In genomic region chr7:63855283-63855682, GRCm38 (mm10) we compare ENCODE assay signal across 9 mouse cellular contexts.
DNase-seq lines count a peak whose midpoint lies in the region; ATAC-seq and TF ChIP-seq lines count a peak whose summit lies in the region.
"Had no signal": no experiment of that assay in that cellular context is flagged by ENCODE, and none has a peak within 500 bp of the region (broad histone marks: within the 10 kb centered on the region; RNA-seq: fewer than 3 reads in every experiment).

No protein-coding gene starts in this region.

- H3K36me3 ChIP-seq in C2C12 (ENCODE audit: control insufficient read depth, insufficient read depth) (no peaks in the 10 kb centered on the region), ES-Bruce4 (ENCODE audit: control insufficient read depth, insufficient read depth, low read length, poor library complexity, severe bottlenecking) (no peaks in the 10 kb centered on the region)
- no peaks in the 10 kb centered on the region for H3K36me3 ChIP-seq in small intestine, adult 2 months (ENCODE audit: control insufficient read depth, insufficient read depth, low read length)
- H3K36me3 ChIP-seq: liver, embryonic 15.5 days had no signal

- TF ChIP-seq EP300 in ES-Bruce4 (IDR thresholded peaks at IDR 0.05; ENCODE audit: insufficient read depth, low read depth, low read length): no peak

- DNase-seq in cerebellum, adult 11-12 months: peak; percentile 70
- DNase-seq in gastrocnemius, postnatal 14 days: peak; percentile 83
- peak; percentile 43 to 67 for DNase-seq in layer of hippocampus, adult 8-10 months (ENCODE audit: low spot score in 2 of 2)
- DNase-seq in lung, postnatal 14 days: peak; percentile 93

- TF ChIP-seq CTCF in C2C12 (IDR thresholded peaks at IDR 0.05; ENCODE audit: control insufficient read depth, insufficient read depth, insufficient read length) (peak; percentile 55), ES-Bruce4 (IDR thresholded peaks at IDR 0.05; ENCODE audit: low read depth, low read length) (peak; percentile 80)
- TF ChIP-seq CTCF in small intestine, adult 2 months (IDR thresholded peaks at IDR 0.05; ENCODE audit: extremely low read depth, insufficient read length, insufficient replicate concordance, low read depth, low read length): peak; percentile 94; the same call in 1 of the 2 replicates

- H3K27ac ChIP-seq in ES-Bruce4 (ENCODE audit: insufficient read depth, low read length): no peak overlapping the region
- H3K27ac ChIP-seq in small intestine, adult 2 months (ENCODE audit: insufficient read depth, low read depth, low read length): no peak overlapping the region
- H3K27ac ChIP-seq: liver, embryonic 15.5 days had no signal

- H3K79me3 ChIP-seq in C2C12 (ENCODE audit: low read depth): no peaks in the 10 kb centered on the region

- ATAC-seq in erythroid progenitor cell, adult 5-6 weeks (replicated peaks; ENCODE audit: low FRiP score, poor library complexity, severe bottlenecking): no peak

- WGBS in small intestine, adult 2 months: 39% methylated on average over 4 of the region's 4 CpGs

- H3K4me1 ChIP-seq in ES-Bruce4 (ENCODE audit: control insufficient read depth, insufficient read depth, low read length): no peaks in the 10 kb centered on the region
- H3K4me1 ChIP-seq in small intestine, adult 2 months (ENCODE audit: control insufficient read depth, insufficient read depth, insufficient read length, low read length): peaks cover 11% of the 10 kb centered on the region; the same call in 1 of the 2 replicates

- no peak for TF ChIP-seq POLR2A in ES-Bruce4 (IDR thresholded peaks at IDR 0.05; ENCODE audit: insufficient read depth, low read length)
- no peak for TF ChIP-seq POLR2A in small intestine, adult 2 months (IDR thresholded peaks at IDR 0.05; ENCODE audit: low read depth, low read length)

- no peaks in the 10 kb centered on the region for H3K9me3 ChIP-seq in ES-Bruce4 (replicated peaks; ENCODE audit: control insufficient read depth, insufficient read depth, low read length, poor library complexity, severe bottlenecking)
- H3K9me3 ChIP-seq: liver, embryonic 15.5 days had no signal

- no peak overlapping the region for H3K9ac ChIP-seq in ES-Bruce4 (ENCODE audit: low read depth, poor library complexity, severe bottlenecking)
- H3K9ac ChIP-seq: liver, embryonic 15.5 days had no signal

- intact Hi-C loops in gastrocnemius, postnatal 14 days (cut with DNase I; ENCODE audit: low total_unique reads): loop anchor here (5.0 to 10.0 kb wide), 2 partner anchors 77 to 300 kb away; partner anchors contain the start of gene Trpm1

- H3ac ChIP-seq in C2C12 (ENCODE audit: control insufficient read depth, insufficient read length, low read depth): no peak overlapping the region

- H3K4me3 ChIP-seq in C2C12 (ENCODE audit: insufficient read depth, poor library complexity, severe bottlenecking) (no peak overlapping the region), ES-Bruce4 (ENCODE audit: low read depth, low read length) (no peak overlapping the region)
- H3K4me3 ChIP-seq in small intestine, adult 2 months (ENCODE audit: low read depth, low read length): no peak overlapping the region
- H3K4me3 ChIP-seq: liver, embryonic 15.5 days had no signal

- no peaks in the 10 kb centered on the region for H3K27me3 ChIP-seq in C2C12 (ENCODE audit: control insufficient read depth, insufficient read depth, insufficient read length)
- H3K27me3 ChIP-seq in ES-Bruce4 (ENCODE audit: control insufficient read depth, insufficient read depth, low read length, poor library complexity, severe bottlenecking): no peaks in the 10 kb centered on the region
- H3K27me3 ChIP-seq in small intestine, adult 2 months (ENCODE audit: control insufficient read depth, insufficient read depth, low read length): no peaks in the 10 kb centered on the region

- no peaks in the 10 kb centered on the region for H3K79me2 ChIP-seq in C2C12 (ENCODE audit: control insufficient read depth, insufficient read depth)

TF ChIP-seq in C2C12, 6 proteins besides CTCF, POLR2A, EP300 and RAD21:
- TF ChIP-seq USF1 (IDR thresholded peaks at IDR 0.05; ENCODE audit: low read depth): no peak
- no peak for TF ChIP-seq MAX (IDR thresholded peaks at IDR 0.05)
- TF ChIP-seq MYOD1 (IDR thresholded peaks at IDR 0.05; ENCODE audit: control insufficient read depth, insufficient read length, low read depth): no peak
- no peak for TF ChIP-seq CEBPB (IDR thresholded peaks at IDR 0.05; ENCODE audit: low read depth)
